Mouse (Mus musculus): ENCODE results near the gene Sec24a.

Sec24a gene

DNA sequence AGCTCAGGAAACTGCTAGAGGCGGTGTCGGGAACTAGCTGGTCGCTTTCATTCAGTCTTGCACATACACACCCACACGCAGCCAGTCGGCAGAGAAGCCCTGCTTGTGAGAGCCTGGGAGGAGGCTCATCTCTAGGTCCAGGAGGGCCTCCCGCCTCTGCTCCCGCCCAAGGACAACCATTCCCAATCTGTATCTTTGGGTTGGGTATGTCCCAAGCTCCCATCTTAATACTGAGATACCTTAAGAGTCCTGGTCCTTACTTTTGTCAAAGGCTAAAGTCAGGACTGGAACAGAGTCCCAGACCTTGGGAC is 113.6 kb downstream of the Sec24a start:
- DNase-seq (ENCODE audit: low read depth, low spot score) = peak; percentile 63

DNA sequence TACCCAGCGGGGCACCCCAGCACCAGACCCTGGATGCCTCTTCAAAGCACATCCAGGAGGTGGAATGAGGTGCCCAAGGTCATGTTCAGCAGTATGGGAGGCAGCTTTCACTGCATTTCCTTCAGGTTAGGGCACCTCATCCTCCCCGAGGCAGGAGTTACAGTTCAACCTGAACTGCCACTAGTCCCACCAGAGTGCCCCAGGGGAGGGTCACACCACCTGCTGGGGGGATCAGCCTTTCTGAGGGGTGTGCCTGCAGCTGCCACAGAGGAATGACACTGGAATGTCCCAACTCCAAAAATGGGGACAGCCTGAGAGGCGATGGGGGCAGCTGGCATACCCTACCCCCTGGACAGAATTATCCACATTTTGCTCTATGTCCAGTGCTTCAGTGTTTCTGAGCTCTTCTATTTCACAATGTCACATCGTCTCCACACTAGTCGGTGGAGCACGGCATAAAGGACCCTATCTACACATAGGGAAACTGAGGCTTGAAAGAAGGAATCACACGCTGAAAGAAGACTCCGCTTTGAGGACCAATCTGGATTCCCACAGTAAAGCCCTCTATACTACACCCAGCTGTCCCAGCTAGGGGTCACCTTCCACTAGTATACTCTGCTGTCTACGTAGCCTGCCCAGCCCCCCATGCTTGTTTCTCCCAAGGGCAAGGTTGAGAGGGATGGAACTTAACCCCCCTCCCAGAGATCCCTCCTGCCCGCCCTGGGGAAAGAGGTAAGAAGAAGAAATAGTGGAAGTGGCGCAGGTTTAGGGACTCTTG is 114.1 kb downstream of the Sec24a start:
- DNase-seq (ENCODE audit: low read depth, low spot score) = peak; percentile 60

DNA sequence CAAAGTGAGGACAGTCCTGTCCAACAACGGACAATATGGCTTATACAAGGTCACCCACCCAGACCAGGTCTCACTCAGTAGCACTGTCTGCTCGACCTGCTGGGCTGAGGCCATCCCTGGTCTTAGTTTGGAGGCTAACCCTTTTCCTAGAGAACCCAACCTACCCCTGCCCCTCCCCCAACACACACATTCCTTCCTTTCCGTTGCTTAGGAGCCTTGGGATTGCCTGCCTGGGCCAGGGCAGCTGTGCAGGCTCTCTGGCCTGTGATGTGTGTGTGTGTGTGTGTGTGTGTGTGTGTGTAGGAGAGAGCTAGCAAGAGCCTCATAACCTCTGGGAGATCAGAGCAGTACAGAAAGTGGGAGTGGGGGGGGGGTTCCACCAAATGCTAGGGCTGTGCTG is 114.9 kb downstream of the Sec24a start:
- DNase-seq (ENCODE audit: low read depth, low spot score) = peak; percentile 89

DNA sequence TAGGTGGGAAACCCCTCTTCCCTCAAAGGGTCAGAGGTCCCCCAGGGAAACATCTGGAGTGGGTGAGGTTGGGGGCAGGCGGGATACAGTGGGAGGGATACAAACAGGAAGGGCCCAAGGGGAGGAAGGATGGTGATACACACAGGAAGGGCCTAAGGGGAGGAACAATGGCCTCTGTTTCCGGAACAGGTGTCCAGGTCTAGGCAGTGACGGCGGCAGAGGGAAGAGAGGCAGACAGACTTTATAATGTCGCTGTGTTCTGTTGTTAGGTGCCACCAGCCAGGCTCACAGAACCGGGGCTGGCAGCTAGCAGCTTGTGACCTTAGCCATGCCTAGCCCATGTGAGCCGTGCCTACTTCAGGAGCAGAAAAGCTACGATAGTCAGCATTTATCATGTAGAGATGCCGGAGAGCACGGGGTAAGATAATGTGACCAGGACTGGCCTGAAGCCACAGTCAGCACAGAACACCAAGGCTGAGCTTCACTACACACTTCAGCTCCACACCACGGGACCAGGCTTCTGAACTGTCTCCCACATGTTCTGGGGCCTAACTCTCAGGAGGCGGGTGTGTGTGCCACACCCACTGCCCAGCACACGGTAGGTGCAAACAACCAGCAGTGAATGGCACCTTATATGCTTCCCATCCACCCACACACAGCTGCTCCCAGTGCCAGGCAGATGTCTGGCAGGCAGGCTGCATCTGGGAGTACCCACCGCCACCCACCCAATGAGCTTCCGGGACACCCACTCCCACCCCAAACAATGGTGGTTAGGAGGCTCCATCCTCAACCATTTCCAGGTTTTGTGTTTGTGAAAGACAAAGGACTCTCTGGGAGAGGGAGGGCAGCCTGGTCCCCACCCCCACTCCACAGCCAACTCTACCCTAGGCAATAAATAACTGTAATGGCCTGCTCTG is 116.4 kb downstream of the Sec24a start:
- DNase-seq (ENCODE audit: low read depth, low spot score) = peak; percentile 87

- no peak for DNase-seq (ENCODE audit: low read depth, low spot score)
Measured at GRCm38 (mm10) chr11:51646245-51646644, 117.2 kb downstream of the Sec24a start.

DNA sequence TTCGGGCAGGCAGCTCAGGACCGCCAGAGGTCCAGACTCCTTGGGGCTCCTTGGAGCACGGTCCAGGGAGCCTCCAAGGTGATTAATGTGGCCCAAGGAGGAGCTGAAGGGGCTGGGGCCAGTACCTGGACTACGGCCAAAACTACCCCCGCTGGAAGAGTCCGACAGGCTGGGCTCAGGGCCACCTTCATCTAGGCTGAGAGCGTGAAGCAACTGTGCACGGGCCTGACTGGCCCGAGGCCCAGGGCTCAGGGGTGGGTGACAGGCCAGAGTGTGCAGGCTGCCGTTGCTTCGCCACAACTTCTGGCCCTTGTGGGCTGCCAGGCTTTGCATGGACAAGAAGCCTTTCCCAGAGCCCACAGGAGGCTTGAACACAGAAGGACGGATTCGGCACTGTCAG is 118.1 kb downstream of the Sec24a start:
- DNase-seq (ENCODE audit: low read depth, low spot score) = no peak

DNA sequence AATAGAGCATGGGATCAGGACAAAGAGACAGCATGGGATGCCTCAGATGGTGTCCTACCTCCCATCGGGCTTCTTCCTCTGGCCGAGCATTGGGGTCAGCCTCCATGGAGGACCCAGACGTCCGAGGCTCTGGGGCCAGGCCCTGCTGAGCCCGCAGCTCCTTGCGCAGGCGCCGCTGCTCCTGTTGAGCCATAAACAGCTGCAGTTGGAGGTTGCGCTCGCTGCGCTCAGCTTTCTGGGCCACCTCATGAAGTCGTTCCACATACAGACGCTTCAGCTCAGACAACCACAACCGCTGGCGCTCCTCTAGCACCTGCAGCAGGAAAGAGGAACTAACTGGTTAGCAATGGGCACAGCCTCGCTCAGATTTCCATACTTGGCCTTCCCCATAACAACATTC is 119.2 kb downstream of the Sec24a start:
- no peak for DNase-seq (ENCODE audit: low read depth, low spot score)

- DNase-seq (ENCODE audit: low read depth, low spot score) = no peak
Measured at GRCm38 (mm10) chr11:51643761-51644160, 119.7 kb downstream of the Sec24a start.

- peak; percentile 58 for DNase-seq (ENCODE audit: low read depth, low spot score)
Measured at GRCm38 (mm10) chr11:51643202-51643601, 120.2 kb downstream of the Sec24a start.

All from R1 (cell line).